Mouse (Mus musculus) kidney, adult 2 months (tissue): Measurements from ENCODE around the gene Dph5.

ENCODE experiments used
- CTCF ChIP-seq: fragments of 200-500 bp; conservative IDR thresholded peaks from 2 replicates; pipeline ENCODE4 v1.5.1; 2011; ENCODE audit warnings: low read depth, mild to moderate bottlenecking, control low read depth, low read length, moderate library complexity, mixed read lengths; ENCODE audit not compliant: insufficient read depth, insufficient read length
- POLR2A ChIP-seq: fragments of 200-500 bp; IDR thresholded peaks from one replicate; pipeline ENCODE4 v1.6.1; 2011; ENCODE audit warnings: low read depth, low read length, control low read depth

GRCm38 (mm10) chr3:115905567-115905966 lies 17.9 kb downstream of the Dph5 start:
- TF ChIP-seq CTCF (no peak), POLR2A (no peak)
